Mouse (Mus musculus) layer of hippocampus, postnatal 14 days (tissue): ENCODE measurements at regions not wholly inside any gene's neighbourhood (a gene's known extent, or its start where the extent isn't known, plus 50 kb on each side); places are given as distances from the start of the nearest gene placed in this dataset.

ENCODE experiments used
- DNase-seq, 2 experiments: peaks; one replicate each; pipeline ENCODE4 v3.0.0; 2021 to 2022; ENCODE audit warnings: low spot score in 2 of 2, mixed read lengths in 1 of 2

GRCm38 (mm10) chr11:114551262-114551661 is 117.1 kb upstream of the Rpl38 start:
- no peak for DNase-seq

- no peak for DNase-seq
Observed at GRCm38 (mm10) chr11:114548658-114549057, 119.7 kb upstream of the Rpl38 start.

GRCm38 (mm10) chr11:114544212-114544611 is 124.1 kb upstream of the Rpl38 start:
- no peak for DNase-seq

- DNase-seq = no peak
Observed at GRCm38 (mm10) chr11:114542167-114542566, 126.2 kb upstream of the Rpl38 start.

GRCm38 (mm10) chr11:114540503-114540902 is 127.8 kb upstream of the Rpl38 start:
- no peak for DNase-seq

GRCm38 (mm10) chr11:114536616-114537493 is 131.5 kb upstream of the Rpl38 start:
- peak; percentile 69 to 76 for DNase-seq

GRCm38 (mm10) chr11:114535900-114536299 is 132.4 kb upstream of the Rpl38 start:
- DNase-seq = no peak

GRCm38 (mm10) chr11:114534436-114534835 is 133.9 kb upstream of the Rpl38 start:
- DNase-seq = peak in 1 of 2 experiments; percentile 29

- DNase-seq = no peak
Observed at GRCm38 (mm10) chr11:114531241-114531765, 137.0 kb upstream of the Rpl38 start.

GRCm38 (mm10) chr11:114528937-114529772 is 139.2 kb upstream of the Rpl38 start:
- DNase-seq = no peak

- DNase-seq = peak; percentile 65 to 77
Observed at GRCm38 (mm10) chr11:114523444-114524238, 144.7 kb upstream of the Rpl38 start.

GRCm38 (mm10) chr11:114515278-114515677 is 153.0 kb upstream of the Rpl38 start:
- no peak for DNase-seq

GRCm38 (mm10) chr11:114514126-114514525 is 154.2 kb upstream of the Rpl38 start:
- DNase-seq = no peak

- DNase-seq = no peak
Observed at GRCm38 (mm10) chr11:114513446-114513845, 154.9 kb upstream of the Rpl38 start.

- DNase-seq = no peak
Observed at GRCm38 (mm10) chr11:114511994-114512393, 156.3 kb upstream of the Rpl38 start.

- DNase-seq = no peak
Observed at GRCm38 (mm10) chr11:114502562-114502961, 165.8 kb upstream of the Rpl38 start.

- DNase-seq = no peak
Observed at GRCm38 (mm10) chr11:114501869-114502540, 166.3 kb upstream of the Rpl38 start.

- DNase-seq = no peak
Observed at GRCm38 (mm10) chr11:114500416-114500815, 167.9 kb upstream of the Rpl38 start.

- peak in 1 of 2 experiments; percentile 30 for DNase-seq
Observed at GRCm38 (mm10) chr11:114499665-114500064, 168.7 kb upstream of the Rpl38 start.

GRCm38 (mm10) chr11:114495520-114495921 is 172.8 kb upstream of the Rpl38 start:
- DNase-seq = peak in 1 of 2 experiments; percentile 26
